Mouse (Mus musculus) embryonic facial prominence, embryonic 12.5 days (tissue): ENCODE data around the gene Nudt12. TPM values are rescaled to one million over a fixed set of nuclear protein-coding genes. Genes with fewer than 3 reads are reported as not detected.

Source experiments
- ATAC-seq: fragments of 200-750 bp; cut with Nextera tagmentation; 2 replicates; pipeline ENCODE4 v1.8.0; 2017; ENCODE audit not compliant: insufficient number of reproducible peaks, insufficient read depth, low FRiP score, low TSS enrichment
- H3K27ac ChIP-seq: fragments of 300-500 bp; sonication (generic); 2 replicates; pipeline ENCODE4 v1.5.1; 2016; ENCODE audit warnings: mild to moderate bottlenecking
- H3K27me3 ChIP-seq: fragments of 300-500 bp; sonication (generic); 2 replicates; pipeline ENCODE4 v1.6.1; 2016; ENCODE audit warnings: mild to moderate bottlenecking, moderate library complexity
- H3K36me3 ChIP-seq: fragments of 300-500 bp; sonication (generic); 2 replicates; pipeline ENCODE4 v1.6.1; 2016; ENCODE audit warnings: mild to moderate bottlenecking
- H3K4me1 ChIP-seq: fragments of 300-500 bp; sonication (generic); 2 replicates; pipeline ENCODE4 v1.6.1; 2016
- H3K4me2 ChIP-seq: fragments of 300-500 bp; sonication (generic); replicated peaks from 2 replicates; pipeline ENCODE4 v1.6.1; 2016; ENCODE audit warnings: mild to moderate bottlenecking, moderate library complexity
- H3K4me3 ChIP-seq: fragments of 300-500 bp; sonication (generic); 2 replicates; pipeline ENCODE4 v1.5.1; 2016; ENCODE audit warnings: mild to moderate bottlenecking
- H3K9ac ChIP-seq: fragments of 300-500 bp; sonication (generic); 2 replicates; pipeline ENCODE4 v1.6.1; 2016; ENCODE audit warnings: mild to moderate bottlenecking, moderate library complexity
- H3K9me3 ChIP-seq: fragments of 300-500 bp; sonication (generic); 2 replicates; pipeline ENCODE4 v1.6.1; 2016; ENCODE audit warnings: mild to moderate bottlenecking, moderate library complexity
- WGBS: fragments of 180-500 bp; shearing (Covaris S2); methylation state at CpG from one replicate; pipeline ENCODE4 v1.1.7; 2016; 5-methylcytosine and 5-hydroxymethylcytosine counted together
- polyA plus RNA-seq: library from polyadenylated mRNA; unstranded; fragments of >200 nt; fragmentation: Nextera tagmentation; extraction: Ambion mirVana; gene quantifications from 2 replicates; pipeline ENCODE4 v1.2.1, GENCODE M21; 2016

The Nudt12 gene
- polyA plus RNA-seq, 1 experiment from 2014 or later, result 7.7 TPM

DNA sequence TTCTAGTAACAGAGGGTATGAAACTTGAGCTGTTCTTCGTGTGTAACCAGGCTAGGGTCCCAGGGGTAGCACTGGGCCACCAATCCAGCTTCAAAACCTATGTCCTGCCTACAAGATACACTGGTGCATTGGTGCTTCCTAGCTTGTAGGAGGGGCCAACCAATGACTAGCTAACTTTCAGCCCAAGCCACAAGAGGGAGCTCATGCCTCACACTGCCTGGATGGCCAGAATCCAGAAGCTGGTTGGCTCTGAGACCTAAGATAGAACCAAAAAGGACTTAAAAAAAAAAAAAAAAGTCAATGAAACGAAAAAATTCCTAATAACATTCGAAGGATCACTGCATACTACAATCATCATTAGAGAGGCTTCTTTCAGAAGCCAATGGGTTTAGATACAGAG, 53.3 kb downstream of the Nudt12 start:
- Histone ChIP-seq H3K27me3 (no peaks in the 10 kb centered on the region), H3K4me2 (no peak overlapping the region), H3K9me3 (no peaks in the 10 kb centered on the region), H3K27ac (no peak overlapping the region), H3K9ac (no peak overlapping the region), H3K4me1 (no peaks in the 10 kb centered on the region), H3K36me3 (no peaks in the 10 kb centered on the region), H3K4me3 (no peak overlapping the region)
- no peak for ATAC-seq
- 28% methylated on average over 3 of the region's 3 CpGs for WGBS

DNA sequence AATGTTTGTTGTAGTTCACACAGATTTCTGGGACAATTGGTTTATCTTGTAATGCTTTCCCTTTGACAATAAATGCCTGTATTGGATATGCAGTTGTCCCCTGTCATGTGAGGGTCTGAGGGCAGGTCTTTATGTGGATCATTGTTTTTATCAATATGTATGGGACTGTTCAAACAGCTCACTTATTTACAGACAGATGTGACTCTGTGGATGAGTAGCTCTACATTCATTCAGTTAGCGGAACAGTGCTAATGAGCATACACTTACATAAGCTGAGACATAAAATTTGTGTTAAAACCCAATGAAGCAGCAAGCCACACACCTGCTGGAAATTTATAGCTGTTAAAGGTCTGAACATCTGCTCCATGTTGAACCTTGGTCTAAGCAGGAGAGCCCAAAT, 56.1 kb downstream of the Nudt12 start:
- Histone ChIP-seq H3K27ac (no peak overlapping the region), H3K9me3 (no peaks in the 10 kb centered on the region), H3K4me1 (no peaks in the 10 kb centered on the region), H3K4me3 (no peak overlapping the region), H3K4me2 (no peak overlapping the region), H3K36me3 (no peaks in the 10 kb centered on the region), H3K9ac (no peak overlapping the region), H3K27me3 (no peaks in the 10 kb centered on the region)
- 79% methylated on average over 1 of the region's 1 CpGs for WGBS
- no peak for ATAC-seq

Other genes with a start within 250 kb of the Nudt12 start
- 0.67 and 1.7 TPM in 2 replicates for gene Pdzph1, start 22.0 kb downstream of the Nudt12 start, polyA plus RNA-seq